Mouse (Mus musculus) forebrain, embryonic 12.5 days (tissue): Measurements from ENCODE around the gene Spats2. TPM values are rescaled to one million over a fixed set of nuclear protein-coding genes. Genes with fewer than 3 reads are reported as not detected.
"Not testable (repeated sequence)": the region's sequence is repeated elsewhere in the genome, so short reads cannot be mapped to it uniquely, and the experiment has no call there.

Experiments used
- ATAC-seq: fragments of 200-750 bp; cut with Nextera tagmentation; 2 replicates; pipeline ENCODE4 v1.8.0; 2017; ENCODE audit warnings: moderate TSS enrichment; ENCODE audit not compliant: low FRiP score
- H3K27ac ChIP-seq: fragments of 300-500 bp; sonication (generic); 2 replicates; pipeline ENCODE4 v1.5.1; 2016; ENCODE audit warnings: mild to moderate bottlenecking
- H3K27me3 ChIP-seq: fragments of 300-500 bp; sonication (generic); 2 replicates; pipeline ENCODE4 v1.6.1; 2016; ENCODE audit warnings: mild to moderate bottlenecking
- H3K36me3 ChIP-seq: fragments of 300-500 bp; sonication (generic); replicated peaks from 2 replicates; pipeline ENCODE4 v1.6.1; 2016; ENCODE audit warnings: mild to moderate bottlenecking
- H3K4me1 ChIP-seq: fragments of 300-500 bp; sonication (generic); 2 replicates; pipeline ENCODE4 v1.6.1; 2016
- H3K4me2 ChIP-seq: fragments of 300-500 bp; sonication (generic); 2 replicates; pipeline ENCODE4 v1.6.1; 2016; ENCODE audit warnings: mild to moderate bottlenecking, moderate library complexity
- H3K4me3 ChIP-seq: fragments of 300-500 bp; sonication (generic); replicated peaks from 2 replicates; pipeline ENCODE4 v1.5.1; 2016; ENCODE audit warnings: mild to moderate bottlenecking
- H3K9ac ChIP-seq: fragments of 300-500 bp; sonication (generic); 2 replicates; pipeline ENCODE4 v1.6.1; 2016; ENCODE audit warnings: mild to moderate bottlenecking
- H3K9me3 ChIP-seq: fragments of 300-500 bp; sonication (generic); 2 replicates; pipeline ENCODE4 v1.6.1; 2016
- WGBS: fragments of 180-500 bp; shearing (Covaris S2); methylation state at CpG from one replicate; pipeline ENCODE4 v1.1.7; 2016; 5-methylcytosine and 5-hydroxymethylcytosine counted together
- polyA plus RNA-seq: library from polyadenylated mRNA; unstranded; fragments of >200 nt; fragmentation: Nextera tagmentation; extraction: Ambion mirVana; gene quantifications from 2 replicates; pipeline ENCODE4 v1.2.1, GENCODE M21; 2016

Gene Spats2
- polyA plus RNA-seq, 1 experiment from 2014 or later, result 69.8 TPM

GRCm38 (mm10) chr15:99242045-99242444, 116.3 kb downstream of the Spats2 start:
- no peak overlapping the region for H3K4me3 ChIP-seq
- 0 out of 2 replicates have a peak, but pooled peaks cover 2% of the 10 kb centered on the region for H3K4me1 ChIP-seq
- 91% methylated on average over 10 of the region's 10 CpGs for WGBS
- H3K4me2 ChIP-seq, result no peak overlapping the region
- H3K36me3 ChIP-seq, result peaks cover 65% of the 10 kb centered on the region
- ATAC-seq, result no peak
- H3K27ac ChIP-seq, result no peak overlapping the region
- H3K27me3 ChIP-seq, result no peaks in the 10 kb centered on the region
- no peak overlapping the region for H3K9ac ChIP-seq
- no peaks in the 10 kb centered on the region for H3K9me3 ChIP-seq

GRCm38 (mm10) chr15:99246736-99247135, 121.0 kb downstream of the Spats2 start:
- H3K27ac ChIP-seq, H3K4me3 ChIP-seq, H3K4me2 ChIP-seq, H3K27me3 ChIP-seq, H3K9ac ChIP-seq, ATAC-seq, H3K9me3 ChIP-seq: not testable (repeated sequence)
- WGBS, result 92% methylated on average over 6 of the region's 6 CpGs
- H3K4me1 ChIP-seq, result peaks cover 10% of the 10 kb centered on the region
- peaks cover 80% of the 10 kb centered on the region for H3K36me3 ChIP-seq

GRCm38 (mm10) chr15:99248972-99249371, 123.3 kb downstream of the Spats2 start:
- H3K27ac ChIP-seq, result no peak overlapping the region
- H3K36me3 ChIP-seq, result peaks cover 60% of the 10 kb centered on the region
- ATAC-seq, result no peak
- no peak overlapping the region for H3K4me2 ChIP-seq
- WGBS, result 91% methylated on average over 9 of the region's 9 CpGs
- H3K9me3 ChIP-seq, result no peaks in the 10 kb centered on the region
- no peak overlapping the region for H3K4me3 ChIP-seq
- peaks cover 24% of the 10 kb centered on the region for H3K4me1 ChIP-seq
- no peaks in the 10 kb centered on the region for H3K27me3 ChIP-seq
- H3K9ac ChIP-seq, result no peak overlapping the region

GRCm38 (mm10) chr15:99249938-99250337, 124.2 kb downstream of the Spats2 start:
- Histone ChIP-seq H3K4me3 (no peak overlapping the region), H3K9me3 (no peaks in the 10 kb centered on the region), H3K27ac (no peak overlapping the region), H3K9ac (0 out of 2 replicates have a peak overlapping the region, but pooled peaks have one; percentile 17), H3K36me3 (peaks cover 50% of the 10 kb centered on the region), H3K27me3 (peaks cover 6% of the 10 kb centered on the region; the same call in 1 of the 2 replicates), H3K4me1 (peaks cover 24% of the 10 kb centered on the region), H3K4me2 (no peak overlapping the region)
- WGBS, result 92% methylated on average over 11 of the region's 11 CpGs
- no peak for ATAC-seq

- H3K4me1 ChIP-seq, result peaks cover 24% of the 10 kb centered on the region
- peak overlapping the region; percentile 64 for H3K4me3 ChIP-seq
- peaks cover 38% of the 10 kb centered on the region for H3K36me3 ChIP-seq
- not testable (repeated sequence) for H3K27ac ChIP-seq, H3K27me3 ChIP-seq, H3K9me3 ChIP-seq, ATAC-seq
- H3K4me2 ChIP-seq, result peak overlapping the region; percentile 87
- H3K9ac ChIP-seq, result peak overlapping the region; percentile 66
- under 1% methylated on average over 14 of the region's 15 CpGs for WGBS
Measured at GRCm38 (mm10) chr15:99251111-99251510, 125.4 kb downstream of the Spats2 start.

GRCm38 (mm10) chr15:99251626-99252380, 126.1 kb downstream of the Spats2 start, which contains the start of gene Mcrs1:
Gene Mcrs1, minus strand, starts transcription at chr15:99251961.
- Histone ChIP-seq H3K36me3 (peaks cover 31% of the 10 kb centered on the region), H3K9me3 (no peaks in the 10 kb centered on the region), H3K4me1 (peaks cover 24% of the 10 kb centered on the region), H3K4me2 (peak within 1 kb of the TSS; percentile 87), H3K27ac (peak within 1 kb of the TSS; percentile 97), H3K9ac (peak within 1 kb of the TSS; percentile 71), H3K4me3 (peak within 1 kb of the TSS; percentile 64), H3K27me3 (peaks cover 6% of the 10 kb centered on the region; the same call in 1 of the 2 replicates)
- WGBS, result under 1% methylated on average over 52 of the region's 52 CpGs
- ATAC-seq, result peak; percentile 94

GRCm38 (mm10) chr15:99252381-99253174, 126.9 kb downstream of the Spats2 start:
- peaks cover 24% of the 10 kb centered on the region for H3K4me1 ChIP-seq
- H3K4me2 ChIP-seq, result peak overlapping the region; percentile 87
- H3K36me3 ChIP-seq, result peaks cover 24% of the 10 kb centered on the region
- H3K27ac ChIP-seq, result peak overlapping the region; percentile 97
- peaks cover 6% of the 10 kb centered on the region; the same call in 1 of the 2 replicates for H3K27me3 ChIP-seq
- no peaks in the 10 kb centered on the region for H3K9me3 ChIP-seq
- H3K4me3 ChIP-seq, result peak overlapping the region; percentile 64
- ATAC-seq, result peak; percentile 60
- WGBS, result 5% methylated on average over 22 of the region's 22 CpGs
- peak overlapping the region; percentile 71 for H3K9ac ChIP-seq

- Histone ChIP-seq H3K4me2 (peak overlapping the region; percentile 87), H3K4me1 (peaks cover 24% of the 10 kb centered on the region), H3K36me3 (peaks cover 18% of the 10 kb centered on the region)
- not testable (repeated sequence) for H3K9me3 ChIP-seq, ATAC-seq, H3K27ac ChIP-seq, H3K27me3 ChIP-seq, H3K4me3 ChIP-seq, H3K9ac ChIP-seq
- 42% methylated on average over 2 of the region's 2 CpGs for WGBS
Measured at GRCm38 (mm10) chr15:99253175-99253479, 127.4 kb downstream of the Spats2 start.

- H3K27me3 ChIP-seq, result peaks cover 6% of the 10 kb centered on the region; the same call in 1 of the 2 replicates
- H3K4me2 ChIP-seq, result no peak overlapping the region
- no peak for ATAC-seq
- 91% methylated on average over 6 of the region's 6 CpGs for WGBS
- H3K9me3 ChIP-seq, result no peaks in the 10 kb centered on the region
- H3K36me3 ChIP-seq, result peaks cover 12% of the 10 kb centered on the region
- no peak overlapping the region for H3K27ac ChIP-seq
- H3K4me1 ChIP-seq, result peaks cover 24% of the 10 kb centered on the region
- H3K4me3 ChIP-seq, result no peak overlapping the region
- H3K9ac ChIP-seq, result no peak overlapping the region
Measured at GRCm38 (mm10) chr15:99253772-99254171, 128.1 kb downstream of the Spats2 start.

GRCm38 (mm10) chr15:99254477-99255005, 128.8 kb downstream of the Spats2 start:
- Histone ChIP-seq H3K36me3 (peaks cover 4% of the 10 kb centered on the region; the same call in 1 of the 2 replicates), H3K4me3 (no peak overlapping the region), H3K9ac (no peak overlapping the region), H3K27me3 (peaks cover 6% of the 10 kb centered on the region; the same call in 1 of the 2 replicates), H3K4me1 (peaks cover 24% of the 10 kb centered on the region), H3K27ac (no peak overlapping the region), H3K9me3 (no peaks in the 10 kb centered on the region), H3K4me2 (no peak overlapping the region)
- no peak for ATAC-seq
- 79% methylated on average over 2 of the region's 2 CpGs for WGBS

- H3K9ac ChIP-seq, result no peak overlapping the region
- no peak overlapping the region for H3K4me3 ChIP-seq
- peaks cover 6% of the 10 kb centered on the region; the same call in 1 of the 2 replicates for H3K27me3 ChIP-seq
- peaks cover 26% of the 10 kb centered on the region for H3K4me1 ChIP-seq
- no peaks in the 10 kb centered on the region for H3K9me3 ChIP-seq
- H3K27ac ChIP-seq, result no peak overlapping the region
- H3K4me2 ChIP-seq, result no peak overlapping the region
- no peak for ATAC-seq
- 90% methylated on average over 6 of the region's 6 CpGs for WGBS
- no peaks in the 10 kb centered on the region for H3K36me3 ChIP-seq
Measured at GRCm38 (mm10) chr15:99255241-99255749, 129.6 kb downstream of the Spats2 start.

- no peak overlapping the region for H3K9ac ChIP-seq
- peaks cover 6% of the 10 kb centered on the region; the same call in 1 of the 2 replicates for H3K27me3 ChIP-seq
- H3K36me3 ChIP-seq, result no peaks in the 10 kb centered on the region
- no peak overlapping the region for H3K4me3 ChIP-seq
- peaks cover 5% of the 10 kb centered on the region for H3K4me1 ChIP-seq
- peak; percentile 55; the same call in 1 of the 2 replicates for ATAC-seq
- WGBS, result 66% methylated on average over 8 of the region's 8 CpGs
- H3K4me2 ChIP-seq, result peak overlapping the region; percentile 36
- H3K27ac ChIP-seq, result no peak overlapping the region
- no peaks in the 10 kb centered on the region for H3K9me3 ChIP-seq
Measured at GRCm38 (mm10) chr15:99259167-99259729, 133.5 kb downstream of the Spats2 start.
